Mouse (Mus musculus) CH12.LX (cell line): ENCODE results near the gene Elavl2. TPM values are rescaled to one million over a fixed set of nuclear protein-coding genes. Genes with fewer than 3 reads are reported as not detected.

ENCODE experiments used
- DNase-seq: peaks from one replicate; pipeline ENCODE4 v3.0.0-alpha.2; 2013; ENCODE audit errors: extremely low read depth
- H3K27ac ChIP-seq: 2 replicates; pipeline ENCODE4 v1.5.1; 2012; ENCODE audit warnings: low read depth, mild to moderate bottlenecking, control low read depth, moderate library complexity; ENCODE audit not compliant: insufficient read depth
- H3K27me3 ChIP-seq: replicated peaks from 2 replicates; pipeline ENCODE3; 2012; ENCODE audit warnings: inconsistent platforms
- H3K36me3 ChIP-seq, 2 experiments: replicated peaks in 1 of 2; 2 replicates each; pipeline versions ENCODE3 to v1.6.1; 2012; ENCODE audit warnings: inconsistent platforms in 1 of 2, low read length in 1 of 2, mild to moderate bottlenecking in 1 of 2, mixed read lengths in 1 of 2, moderate library complexity in 1 of 2; ENCODE audit not compliant: control insufficient read depth in 1 of 2, insufficient read depth in 1 of 2
- H3K4me1 ChIP-seq, 2 experiments: 2 replicates each; pipeline ENCODE4 v1.6.1; 2012; ENCODE audit warnings: inconsistent platforms in 1 of 2, moderate library complexity in 1 of 2; ENCODE audit not compliant: insufficient read depth in 2 of 2, control insufficient read depth in 1 of 2
- H3K4me2 ChIP-seq: 2 replicates; pipeline ENCODE4 v1.6.1; 2012; ENCODE audit warnings: low read depth, mild to moderate bottlenecking, control low read depth; ENCODE audit not compliant: poor library complexity, insufficient read depth, severe bottlenecking
- H3K4me3 ChIP-seq, 3 experiments: fragments of 150-350 bp in 1 of 3; sonication (generic) in 1 of 3; replicated peaks in 1 of 3; 2 replicates each; pipeline versions ENCODE3 to v1.5.1; 2011 to 2012; ENCODE audit warnings: low read depth in 2 of 3, low read length in 2 of 3, mild to moderate bottlenecking in 2 of 3, moderate library complexity in 2 of 3, control low read depth in 1 of 3, improper control_type of control experiment in 1 of 3, inconsistent platforms in 1 of 3, mixed read lengths in 1 of 3; ENCODE audit not compliant: poor library complexity in 1 of 3
- H3K79me2 ChIP-seq: replicated peaks from 2 replicates; pipeline ENCODE4 v1.6.1; 2012; ENCODE audit warnings: mild to moderate bottlenecking, moderate library complexity; ENCODE audit not compliant: control insufficient read depth, poor library complexity, insufficient read depth, severe bottlenecking; ENCODE audit errors: extremely low read depth
- H3K9ac ChIP-seq: 2 replicates; pipeline ENCODE4 v1.6.1; 2012; ENCODE audit warnings: low read depth, mild to moderate bottlenecking, control low read depth, moderate library complexity; ENCODE audit not compliant: insufficient read depth
- H3K9me3 ChIP-seq: replicated peaks from 2 replicates; pipeline ENCODE3; 2012; ENCODE audit warnings: low read length, inconsistent platforms, mixed read lengths
- CTCF ChIP-seq, 2 experiments: IDR thresholded peaks in 1 of 2; conservative IDR thresholded peaks in 1 of 2; 2 replicates each; pipeline ENCODE4 v1.5.1; 2011 to 2012; ENCODE audit warnings: low read depth in 2 of 2, low read length in 2 of 2, improper control_type of control experiment in 1 of 2, inconsistent platforms in 1 of 2, mild to moderate bottlenecking in 1 of 2, moderate library complexity in 1 of 2
- ELF1 ChIP-seq: IDR thresholded peaks from 2 replicates; pipeline ENCODE4 v1.6.1; 2014; ENCODE audit warnings: low read depth, mild to moderate bottlenecking, inconsistent platforms, low read length, improper control_type of control experiment
- EP300 ChIP-seq: IDR thresholded peaks from 2 replicates; pipeline ENCODE4 v1.6.1; 2011; ENCODE audit warnings: low read length, improper control_type of control experiment
- ETS1 ChIP-seq: conservative IDR thresholded peaks from 2 replicates; pipeline ENCODE4 v1.6.1; 2012; ENCODE audit warnings: low read depth, mild to moderate bottlenecking, inconsistent platforms, low read length, improper control_type of control experiment, moderate library complexity
- HCFC1 ChIP-seq: IDR thresholded peaks from 2 replicates; pipeline ENCODE4 v1.6.1; 2012; ENCODE audit warnings: low read depth, mild to moderate bottlenecking, inconsistent platforms, low read length, improper control_type of control experiment
- JUND ChIP-seq: conservative IDR thresholded peaks from 2 replicates; pipeline ENCODE4 v1.6.1; 2011; ENCODE audit warnings: low read depth, low read length, improper control_type of control experiment
- MAFK ChIP-seq: IDR thresholded peaks from 2 replicates; pipeline ENCODE4 v1.6.1; 2011; ENCODE audit warnings: low read length, improper control_type of control experiment; ENCODE audit not compliant: insufficient replicate concordance
- MEF2A ChIP-seq: IDR thresholded peaks from 2 replicates; pipeline ENCODE4 v1.6.1; 2014; ENCODE audit warnings: low read depth, mild to moderate bottlenecking, inconsistent platforms, low read length, improper control_type of control experiment, borderline replicate concordance
- MXI1 ChIP-seq: IDR thresholded peaks from 2 replicates; pipeline ENCODE4 v1.6.1; 2011; ENCODE audit warnings: mild to moderate bottlenecking, low read depth, low read length, improper control_type of control experiment
- MYC ChIP-seq: IDR thresholded peaks from 2 replicates; pipeline ENCODE4 v1.6.1; 2011; ENCODE audit warnings: low read depth, mild to moderate bottlenecking, improper control_type of control experiment, low read length
- NELFE ChIP-seq: IDR thresholded peaks from 2 replicates; pipeline ENCODE4 v1.6.1; 2011; ENCODE audit warnings: low read depth, low read length, improper control_type of control experiment
- RAD21 ChIP-seq: IDR thresholded peaks from 2 replicates; pipeline ENCODE4 v1.6.1; 2011; ENCODE audit warnings: low read depth, mild to moderate bottlenecking, low read length, improper control_type of control experiment, moderate library complexity
- SMC3 ChIP-seq: IDR thresholded peaks from 2 replicates; pipeline ENCODE4 v1.6.1; 2011; ENCODE audit warnings: low read depth, low read length, improper control_type of control experiment
- TCF12 ChIP-seq: IDR thresholded peaks from 2 replicates; pipeline ENCODE4 v1.6.1; 2014; ENCODE audit warnings: low read depth, mild to moderate bottlenecking, inconsistent platforms, low read length, improper control_type of control experiment
- UBTF ChIP-seq: IDR thresholded peaks from 2 replicates; pipeline ENCODE4 v1.6.1; 2012; ENCODE audit warnings: low read depth, mild to moderate bottlenecking, inconsistent platforms, low read length, improper control_type of control experiment, moderate library complexity
- dilution Hi-C: fragments of 300-500 bp; cut with MboI; formaldehyde crosslinking; loops from 2 replicates; pipeline ENCODE4 v1.14.3; 2020; ENCODE audit warnings: low sequenced_read_pairs; ENCODE audit not compliant: extremely low pct_unique_long_range_greater_than_20kb, extremely low pct_ligation_motif_present
- in situ Hi-C: fragments of 300-500 bp; cut with MboI; formaldehyde crosslinking; loops from 3 replicates; pipeline ENCODE4 v1.14.3; 2019; ENCODE audit warnings: low sequenced_read_pairs, low pct_ligation_motif_present, low pct_unique_long_range_greater_than_20kb, mixed read lengths
- polyA plus RNA-seq: library from polyadenylated mRNA; unstranded; fragments of >175 nt; gene quantifications from 2 replicates; pipeline ENCODE4 v1.2.1, GENCODE M21; 2012; ENCODE audit warnings: low read depth; ENCODE audit not compliant: insufficient read length
- total RNA-seq, 2 experiments: library from RNA; depleted of rRNA; stranded (reverse); fragments of 300-350 nt in 1 of 2; fragments of >200 nt in 1 of 2; gene quantifications; 2 replicates each; pipeline ENCODE4 v1.2.3; 2012 to 2014

Elavl2 gene
- total and polyA plus RNA-seq, 3 experiments = not detected

- no peaks in the 10 kb centered on the region for H3K27me3 ChIP-seq
- no peak for DNase-seq
- H3K79me2 ChIP-seq = no peaks in the 10 kb centered on the region
- H3K4me2 ChIP-seq = no peak overlapping the region
- H3K4me1 ChIP-seq = no peaks in the 10 kb centered on the region
- H3K9ac ChIP-seq = no peak overlapping the region
- H3K4me3 ChIP-seq = no peak overlapping the region
- in situ Hi-C loops (no loop called here), dilution Hi-C loops (no loop called here)
- peaks cover 55% of the 10 kb centered on the region for H3K9me3 ChIP-seq
- no peak overlapping the region for H3K27ac ChIP-seq
- TF ChIP-seq ELF1 (no peak), JUND (no peak), CTCF (conservative IDR thresholded peaks at IDR 0.05 in 1 of 2, IDR thresholded peaks at IDR 0.05 in 1 of 2; ENCODE audit: low read depth in 2 of 2, low read length in 2 of 2) (no peak), SMC3 (no peak), MYC (no peak), ETS1 (no peak), EP300 (no peak), MEF2A (no peak), UBTF (no peak)
- H3K36me3 ChIP-seq = no peaks in the 10 kb centered on the region
These were observed 105.3 kb downstream of the Elavl2 start for GRCm38 (mm10) chr4:91295317-91295716.

GRCm38 (mm10) chr4:91291526-91291925, 109.1 kb downstream of the Elavl2 start:
- no peak overlapping the region for H3K4me3 ChIP-seq
- no peaks in the 10 kb centered on the region for H3K27me3 ChIP-seq
- H3K4me1 ChIP-seq = no peaks in the 10 kb centered on the region
- H3K4me2 ChIP-seq = no peak overlapping the region
- in situ Hi-C loops = no loop called here
- no peak overlapping the region for H3K27ac ChIP-seq
- no peak overlapping the region for H3K9ac ChIP-seq
- DNase-seq = no peak
- dilution Hi-C loops = no loop called here
- H3K36me3 ChIP-seq = no peaks in the 10 kb centered on the region
- TF ChIP-seq HCFC1 (no peak), TCF12 (no peak), SMC3 (no peak), MYC (no peak)
- H3K79me2 ChIP-seq = no peaks in the 10 kb centered on the region
- peaks cover 56% of the 10 kb centered on the region for H3K9me3 ChIP-seq

DNA sequence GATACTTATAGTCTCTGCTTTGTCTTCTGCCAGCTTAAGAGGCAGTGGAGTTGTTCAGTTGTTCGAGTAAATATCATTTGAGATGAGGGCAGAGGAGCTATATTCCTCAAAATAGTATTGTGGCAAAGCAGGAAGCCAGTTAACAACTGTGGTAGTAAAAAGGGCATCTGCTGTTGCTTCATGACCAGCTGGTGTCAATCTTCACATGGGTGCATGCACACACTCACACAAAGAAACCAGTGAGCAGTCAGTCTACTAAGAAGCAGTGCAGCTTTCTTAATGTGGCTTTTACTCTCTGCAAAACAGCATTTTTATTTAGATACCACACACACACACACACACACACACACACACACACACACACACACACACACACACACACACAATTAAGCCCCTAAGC, 110.2 kb downstream of the Elavl2 start:
- no peaks in the 10 kb centered on the region for H3K27me3 ChIP-seq
- peaks cover 55% of the 10 kb centered on the region for H3K9me3 ChIP-seq
- no peak overlapping the region for H3K9ac ChIP-seq
- TF ChIP-seq MXI1 = no peak
- no peak for TF ChIP-seq SMC3
- TF ChIP-seq MAFK = no peak
- TF ChIP-seq NELFE = no peak
- no peak for TF ChIP-seq RAD21
- no peak overlapping the region for H3K4me2 ChIP-seq
- in situ Hi-C loops = no loop called here
- no peaks in the 10 kb centered on the region for H3K36me3 ChIP-seq
- DNase-seq = no peak
- no peaks in the 10 kb centered on the region for H3K79me2 ChIP-seq
- no peak overlapping the region for H3K27ac ChIP-seq
- H3K4me1 ChIP-seq = no peaks in the 10 kb centered on the region
- H3K4me3 ChIP-seq = no peak overlapping the region
- dilution Hi-C loops = no loop called here
